Mouse (Mus musculus) hindbrain, embryonic 13.5 days (tissue): ENCODE data around the gene Scimp. TPM values are rescaled to one million over a fixed set of nuclear protein-coding genes. Genes with fewer than 3 reads are reported as not detected.

Source experiments
- microRNA-seq: library from miRNA; unstranded; fragments of <30 nt; microRNA quantifications from one replicate; pipeline ENCODE4, GENCODE M21; 2016
- polyA plus RNA-seq: library from polyadenylated mRNA; unstranded; fragments of >200 nt; fragmentation: Nextera tagmentation; extraction: Ambion mirVana; gene quantifications from 2 replicates; pipeline ENCODE4 v1.2.1, GENCODE M21; 2015

Gene Scimp
- polyA plus RNA-seq, 1 experiment from 2014 or later, result 0.30 TPM

Small RNA genes lying within 50 kb of the gene (microRNA-seq; reads per million reads assigned to microRNA genes)
- gene Gm22760, result not detected

Other genes starting within 250 kb of the Scimp start
- gene Mink1, start 249.7 kb downstream of the Scimp start, polyA plus RNA-seq, result 14.2 and 15.3 TPM in 2 replicates
- gene 4930544D05Rik, start 196.7 kb downstream of the Scimp start, polyA plus RNA-seq, result not detected in 2 replicates
- gene Chrne, start 193.4 kb downstream of the Scimp start, polyA plus RNA-seq, result not detected in 2 replicates
- gene Gp1ba, start 173.5 kb downstream of the Scimp start, polyA plus RNA-seq, result 0.16 and 0.21 TPM in 2 replicates
- gene Rnf167, start 165.4 kb downstream of the Scimp start, polyA plus RNA-seq, result 109 TPM in 2 replicates
- gene Slc25a11, start 165.1 kb downstream of the Scimp start, polyA plus RNA-seq, result 159 and 173 TPM in 2 replicates
- 851 and 865 TPM in 2 replicates for gene Pfn1, start 157.9 kb downstream of the Scimp start, polyA plus RNA-seq
- gene Eno3, start 155.4 kb downstream of the Scimp start, polyA plus RNA-seq, result 7.1 and 9.2 TPM in 2 replicates
- gene Spag7, start 143.2 kb downstream of the Scimp start, polyA plus RNA-seq, result 162 and 169 TPM in 2 replicates
- gene Camta2, start 124.5 kb downstream of the Scimp start, polyA plus RNA-seq, result 15.2 and 15.3 TPM in 2 replicates
- gene Inca1, start 112.4 kb downstream of the Scimp start, polyA plus RNA-seq, result 1.6 TPM in 2 replicates
- gene Kif1c, start 112.0 kb downstream of the Scimp start, polyA plus RNA-seq, result 1.5 and 1.7 TPM in 2 replicates
- gene Zfp3, start 48.4 kb downstream of the Scimp start, polyA plus RNA-seq, result 14.2 and 15.0 TPM in 2 replicates
- 83.1 and 87.5 TPM in 2 replicates for gene Rabep1, start 32.2 kb upstream of the Scimp start, polyA plus RNA-seq
- 121 and 131 TPM in 2 replicates for gene Nup88, start 157.4 kb upstream of the Scimp start, polyA plus RNA-seq
- gene Rpain, start 157.6 kb upstream of the Scimp start, polyA plus RNA-seq, result 72.1 and 73.0 TPM in 2 replicates
- 191 and 192 TPM in 2 replicates for gene C1qbp, start 170.4 kb upstream of the Scimp start, polyA plus RNA-seq
- 13.9 and 14.4 TPM in 2 replicates for gene Dhx33, start 191.9 kb upstream of the Scimp start, polyA plus RNA-seq
- 39.0 and 40.9 TPM in 2 replicates for gene Mis12, start 207.0 kb upstream of the Scimp start, polyA plus RNA-seq
- gene Derl2, start 207.3 kb upstream of the Scimp start, polyA plus RNA-seq, result 30.7 and 34.7 TPM in 2 replicates
- gene 6330403K07Rik, start 220.9 kb upstream of the Scimp start, polyA plus RNA-seq, result 601 TPM in 2 replicates